In the genomic region with DNA sequence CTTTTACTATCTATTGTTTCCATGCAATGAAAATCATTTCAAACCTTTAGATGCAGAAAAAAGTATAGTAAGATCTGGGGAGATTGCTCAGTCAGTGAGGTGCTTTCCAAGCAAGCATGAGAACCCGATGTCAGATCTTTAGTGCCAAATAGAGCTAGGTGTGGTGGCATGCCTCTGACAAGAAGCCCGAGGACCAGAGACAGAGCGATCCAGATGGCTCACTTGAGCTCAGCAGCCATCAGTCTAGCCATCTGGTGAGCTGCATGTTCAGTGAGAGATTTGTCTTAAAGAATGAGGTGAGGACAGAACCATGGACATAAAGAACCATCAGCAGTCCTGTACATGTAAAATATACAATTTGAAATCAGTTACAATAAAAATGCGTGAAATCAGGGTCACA, we compare ENCODE assay signal across 29 mouse cellular contexts.
DNase-seq lines count a peak whose midpoint lies in the region; ATAC-seq and TF ChIP-seq lines count a peak whose summit lies in the region.
"Had no signal": no experiment of that assay in that cellular context is flagged by ENCODE, and none has a peak within 500 bp of the region (broad histone marks: within the 10 kb centered on the region; RNA-seq: fewer than 3 reads in every experiment).

No protein-coding gene starts in this region.

- H3K27ac ChIP-seq in midbrain, postnatal 0 days (ENCODE audit: low read depth, low read length): no peak overlapping the region
- H3K27ac ChIP-seq in midbrain, embryonic 11.5 days (ENCODE audit: low read depth, low read length): no peak overlapping the region
- H3K27ac ChIP-seq: embryonic facial prominence, embryonic 13.5 days; forebrain, embryonic 10.5 days; hindbrain, embryonic 12.5 days; hindbrain, postnatal 0 days; intestine, embryonic 15.5 days; kidney, postnatal 0 days; liver, embryonic 15.5 days; lung, embryonic 15.5 days; midbrain, embryonic 10.5 days; neural tube, embryonic 12.5 days had no signal

- no peak overlapping the region for H3K4me3 ChIP-seq in midbrain, postnatal 0 days (ENCODE audit: low read depth, low read length)
- H3K4me3 ChIP-seq in midbrain, embryonic 11.5 days (ENCODE audit: low read depth, low read length): no peak overlapping the region
- H3K4me3 ChIP-seq: embryonic facial prominence, embryonic 13.5 days; forebrain, embryonic 10.5 days; hindbrain, embryonic 12.5 days; intestine, embryonic 15.5 days; liver, embryonic 15.5 days; lung, embryonic 15.5 days; midbrain, embryonic 10.5 days; myocyte; neural tube, embryonic 12.5 days had no signal

- peak; percentile 13 for DNase-seq in midbrain, postnatal 0 days (ENCODE audit: low spot score)
- DNase-seq in midbrain, embryonic 11.5 days (ENCODE audit: low spot score, missing footprints): no peak
- peak; percentile 72 to 84 for DNase-seq in cerebellum, adult 18-20 months
- DNase-seq in cerebellum, postnatal 10 days: peak; percentile 72 to 74
- no peak for DNase-seq in layer of hippocampus, postnatal 25 days (ENCODE audit: extremely low spot score in 1 of 2, low spot score in 1 of 2)
- DNase-seq in thymus, postnatal 4 days: no peak
- no peak for DNase-seq in kidney, adult 8-10 months
- DNase-seq: gastrocnemius, postnatal 10 days; heart, postnatal 36 days; kidney, adult 2 months; kidney, postnatal 4 days; layer of hippocampus, postnatal 36 days; liver; thymus, adult 2 months; thymus, postnatal 36 days had no signal

- 92% methylated on average over 4 of the region's 4 CpGs for WGBS in midbrain, postnatal 0 days
- 85% methylated on average over 4 of the region's 4 CpGs for WGBS in midbrain, embryonic 11.5 days

- H3K36me3 ChIP-seq in midbrain, postnatal 0 days (ENCODE audit: insufficient read depth, low read length): peaks cover 5% of the 10 kb centered on the region; the same call in 1 of the 2 replicates
- H3K36me3 ChIP-seq in midbrain, embryonic 11.5 days (ENCODE audit: control insufficient read depth, insufficient read depth, low read length): no peaks in the 10 kb centered on the region
- H3K36me3 ChIP-seq: embryonic facial prominence, embryonic 13.5 days; forebrain, embryonic 10.5 days; hindbrain, embryonic 12.5 days; intestine, embryonic 15.5 days; liver, embryonic 15.5 days; lung, embryonic 15.5 days; midbrain, embryonic 10.5 days; neural tube, embryonic 12.5 days had no signal

- no peak overlapping the region for H3K9ac ChIP-seq in midbrain, postnatal 0 days (replicated peaks; ENCODE audit: low read length, poor library complexity, severe bottlenecking)
- no peak overlapping the region for H3K9ac ChIP-seq in midbrain, embryonic 11.5 days (ENCODE audit: low read length)
- H3K9ac ChIP-seq: embryonic facial prominence, embryonic 13.5 days; hindbrain, embryonic 12.5 days; intestine, embryonic 15.5 days; liver, embryonic 15.5 days; lung, embryonic 15.5 days; neural tube, embryonic 12.5 days had no signal

- no peak for TF ChIP-seq CTCF in midbrain, postnatal 0 days (IDR thresholded peaks at IDR 0.05)

- H3K9me3 ChIP-seq in midbrain, postnatal 0 days (ENCODE audit: low read length): no peaks in the 10 kb centered on the region
- no peaks in the 10 kb centered on the region for H3K9me3 ChIP-seq in midbrain, embryonic 11.5 days (ENCODE audit: control insufficient read depth, low read length)
- H3K9me3 ChIP-seq: embryonic facial prominence, embryonic 13.5 days; forebrain, embryonic 10.5 days; hindbrain, embryonic 12.5 days; intestine, embryonic 15.5 days; liver, embryonic 15.5 days; lung, embryonic 15.5 days; midbrain, embryonic 10.5 days; neural tube, embryonic 12.5 days had no signal

- no peaks in the 10 kb centered on the region for H3K4me1 ChIP-seq in midbrain, postnatal 0 days (ENCODE audit: insufficient read depth, low read length)
- no peaks in the 10 kb centered on the region for H3K4me1 ChIP-seq in midbrain, embryonic 11.5 days (ENCODE audit: control insufficient read depth, insufficient read depth, low read length)
- H3K4me1 ChIP-seq: embryonic facial prominence, embryonic 13.5 days; forebrain, embryonic 10.5 days; hindbrain, embryonic 12.5 days; intestine, embryonic 15.5 days; liver, embryonic 15.5 days; lung, embryonic 15.5 days; midbrain, embryonic 10.5 days; neural tube, embryonic 12.5 days had no signal

- no peak overlapping the region for H3K4me2 ChIP-seq in midbrain, postnatal 0 days (ENCODE audit: low read depth, low read length, poor library complexity, severe bottlenecking)
- no peak overlapping the region for H3K4me2 ChIP-seq in midbrain, embryonic 11.5 days
- H3K4me2 ChIP-seq: embryonic facial prominence, embryonic 13.5 days; hindbrain, embryonic 12.5 days; intestine, embryonic 15.5 days; liver, embryonic 15.5 days; lung, embryonic 15.5 days; neural tube, embryonic 12.5 days had no signal

- ATAC-seq in midbrain, postnatal 0 days (ENCODE audit: low FRiP score): no peak
- ATAC-seq in midbrain, embryonic 11.5 days (ENCODE audit: low FRiP score): no peak
- ATAC-seq: CD4-positive, CD25-positive, alpha-beta regulatory T cell, adult 4 months; forebrain, embryonic 16.5 days; hindbrain, postnatal 0 days; intestine, embryonic 15.5 days; midbrain, embryonic 16.5 days had no signal

- no peaks in the 10 kb centered on the region for H3K27me3 ChIP-seq in midbrain, postnatal 0 days (ENCODE audit: insufficient read depth, low read length)
- H3K27me3 ChIP-seq in midbrain, embryonic 11.5 days (ENCODE audit: control insufficient read depth, insufficient read depth, low read length): no peaks in the 10 kb centered on the region
- H3K27me3 ChIP-seq: embryonic facial prominence, embryonic 13.5 days; hindbrain, embryonic 12.5 days; intestine, embryonic 15.5 days; lung, embryonic 15.5 days; neural tube, embryonic 12.5 days had no signal

Comparison
In these comparisons a context has a peak if more than half of its experiments do, and no peak if none do; other contexts are left out.
1. DNase-seq: peak in midbrain, postnatal 0 days (single experiment), cerebellum, adult 18-20 months (2 of 2) and cerebellum, postnatal 10 days (2 of 2); none in midbrain, embryonic 11.5 days (single experiment), layer of hippocampus, postnatal 25 days (0 of 2), thymus, postnatal 4 days (single experiment) and kidney, adult 8-10 months (0 of 2).